Mouse (Mus musculus) stomach, embryonic 16.5 days (tissue): ENCODE results near the gene Tarbp2. TPM values are rescaled to one million over a fixed set of nuclear protein-coding genes. Genes with fewer than 3 reads are reported as not detected.

Experiments used
- ATAC-seq: fragments of 200-750 bp; cut with Nextera tagmentation; 2 replicates; pipeline ENCODE4 v1.8.0; 2017; ENCODE audit warnings: moderate number of reproducible peaks, moderate TSS enrichment; ENCODE audit not compliant: insufficient read depth, low FRiP score
- H3K27ac ChIP-seq: fragments of 300-500 bp; sonication (generic); 2 replicates; pipeline ENCODE4 v1.5.1; 2014; ENCODE audit warnings: low read length
- H3K27me3 ChIP-seq: fragments of 300-500 bp; sonication (generic); 2 replicates; pipeline ENCODE4 v1.6.1; 2014; ENCODE audit warnings: low read length, control low read depth, mixed read lengths; ENCODE audit not compliant: control insufficient read depth, insufficient read depth
- H3K36me3 ChIP-seq: fragments of 300-500 bp; sonication (generic); 2 replicates; pipeline ENCODE4 v1.6.1; 2014; ENCODE audit warnings: low read length; ENCODE audit not compliant: control insufficient read depth, insufficient read depth
- H3K4me1 ChIP-seq: fragments of 300-500 bp; sonication (generic); 2 replicates; pipeline ENCODE4 v1.6.1; 2014; ENCODE audit warnings: low read length, control low read depth, mixed read lengths; ENCODE audit not compliant: control insufficient read depth, insufficient read depth
- H3K4me2 ChIP-seq: fragments of 300-500 bp; sonication (generic); 2 replicates; pipeline ENCODE4 v1.6.1; 2014; ENCODE audit warnings: low read depth, low read length, mixed read lengths
- H3K4me3 ChIP-seq: fragments of 300-500 bp; sonication (generic); replicated peaks from 2 replicates; pipeline ENCODE4 v1.5.1; 2014; ENCODE audit warnings: mild to moderate bottlenecking, low read length
- H3K9ac ChIP-seq: fragments of 300-500 bp; sonication (generic); 2 replicates; pipeline ENCODE4 v1.6.1; 2014; ENCODE audit warnings: low read length
- H3K9me3 ChIP-seq: fragments of 300-500 bp; sonication (generic); replicated peaks from 2 replicates; pipeline ENCODE4 v1.6.1; 2016; ENCODE audit warnings: low read length, control low read depth; ENCODE audit not compliant: control insufficient read depth
- WGBS: fragments of 180-500 bp; shearing (Covaris S2); extraction: QIAGEN DNeasy Blood & Tissue Kit; methylation state at CpG from one replicate; pipeline ENCODE4 v1.1.7; 2014; 5-methylcytosine and 5-hydroxymethylcytosine counted together
- polyA plus RNA-seq: library from polyadenylated mRNA; unstranded; fragments of >200 nt; fragmentation: Nextera tagmentation; extraction: Ambion mirVana; gene quantifications from 2 replicates; pipeline ENCODE4 v1.2.1, GENCODE M21; 2015

Tarbp2 gene
- polyA plus RNA-seq, 1 experiment from 2014 or later: 87.0 TPM

DNA sequence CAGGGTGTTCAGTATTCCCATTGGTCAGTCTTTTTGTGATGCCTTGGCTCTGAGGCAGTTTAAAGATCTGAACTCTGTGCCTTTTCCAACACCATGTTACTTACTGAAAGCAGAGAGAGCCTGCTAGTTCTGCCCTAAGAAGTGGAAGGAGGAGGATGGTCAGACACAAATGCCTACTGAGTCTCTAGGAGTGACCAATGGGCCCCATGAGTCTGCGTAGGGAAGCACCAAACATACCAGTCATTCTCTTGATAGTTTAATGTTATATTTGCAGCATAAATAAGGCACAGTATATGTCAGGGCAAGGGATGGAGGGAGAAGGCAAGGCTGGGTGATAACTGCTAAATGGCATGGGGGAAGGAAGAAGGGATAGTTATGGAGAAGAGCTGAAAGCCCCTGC, 10.4 kb downstream of the Tarbp2 start:
- Histone ChIP-seq H3K4me2 (no peak overlapping the region), H3K36me3 (peaks cover 18% of the 10 kb centered on the region; the same call in 1 of the 2 replicates), H3K4me3 (no peak overlapping the region), H3K4me1 (no peaks in the 10 kb centered on the region), H3K9me3 (no peaks in the 10 kb centered on the region), H3K27ac (no peak overlapping the region), H3K27me3 (no peaks in the 10 kb centered on the region), H3K9ac (no peak overlapping the region)
- WGBS: 95% methylated on average over 1 of the region's 1 CpGs
- ATAC-seq: no peak

DNA sequence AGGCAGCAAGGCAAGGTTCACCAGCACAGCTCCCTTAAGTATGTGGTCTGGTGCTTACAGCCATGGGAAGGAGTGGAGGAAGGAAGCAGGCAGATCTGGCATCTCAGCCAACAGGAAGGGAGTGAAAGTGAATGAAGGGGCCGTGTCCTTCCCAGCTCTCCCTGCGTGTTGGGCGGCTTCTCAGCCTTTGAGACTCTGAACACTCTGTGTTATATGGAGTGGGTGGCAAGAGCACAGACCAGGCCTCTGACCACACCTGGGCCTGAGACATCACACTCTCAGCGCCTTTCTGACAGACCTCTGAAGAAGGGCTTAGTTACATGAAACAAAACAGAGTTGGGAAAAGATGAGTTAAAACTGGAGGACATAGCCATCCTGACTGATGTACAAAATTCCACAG, 12.6 kb downstream of the Tarbp2 start:
- ATAC-seq: no peak
- WGBS: 89% methylated on average over 4 of the region's 4 CpGs
- no peak overlapping the region for H3K27ac ChIP-seq

DNA sequence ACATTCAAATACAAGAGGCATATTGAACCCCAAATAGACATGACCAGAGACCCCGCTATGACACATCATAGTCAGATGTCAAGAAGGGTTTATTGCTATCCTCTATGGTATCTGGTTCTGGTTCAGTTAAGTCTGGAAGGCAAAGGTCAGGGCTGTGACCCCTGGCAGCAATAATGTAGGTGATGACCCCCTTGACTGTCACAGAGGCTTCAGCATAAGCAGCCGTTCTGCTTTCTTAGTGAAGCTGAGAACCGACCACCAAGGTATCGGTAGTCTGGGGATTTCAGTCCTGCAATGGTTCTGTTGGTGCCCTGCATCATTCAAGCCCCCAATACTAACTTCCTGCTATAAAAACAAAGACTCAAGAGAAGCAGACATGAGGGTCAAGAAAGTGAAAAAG, 13.6 kb downstream of the Tarbp2 start:
- Histone ChIP-seq H3K9me3 (no peaks in the 10 kb centered on the region), H3K4me3 (no peak overlapping the region), H3K36me3 (peaks cover 22% of the 10 kb centered on the region), H3K9ac (no peak overlapping the region), H3K27ac (no peak overlapping the region), H3K27me3 (no peaks in the 10 kb centered on the region), H3K4me1 (no peaks in the 10 kb centered on the region), H3K4me2 (no peak overlapping the region)
- 81% methylated on average over 4 of the region's 4 CpGs for WGBS
- no peak for ATAC-seq

More for the DNA sequence above, 12.6 kb downstream of the Tarbp2 start:
- no peak overlapping the region for H3K4me2 ChIP-seq
- H3K27me3 ChIP-seq: no peaks in the 10 kb centered on the region
- H3K9ac ChIP-seq: no peak overlapping the region
- no peak overlapping the region for H3K4me3 ChIP-seq
- no peaks in the 10 kb centered on the region for H3K9me3 ChIP-seq
- H3K4me1 ChIP-seq: no peaks in the 10 kb centered on the region
- peaks cover 22% of the 10 kb centered on the region for H3K36me3 ChIP-seq

DNA sequence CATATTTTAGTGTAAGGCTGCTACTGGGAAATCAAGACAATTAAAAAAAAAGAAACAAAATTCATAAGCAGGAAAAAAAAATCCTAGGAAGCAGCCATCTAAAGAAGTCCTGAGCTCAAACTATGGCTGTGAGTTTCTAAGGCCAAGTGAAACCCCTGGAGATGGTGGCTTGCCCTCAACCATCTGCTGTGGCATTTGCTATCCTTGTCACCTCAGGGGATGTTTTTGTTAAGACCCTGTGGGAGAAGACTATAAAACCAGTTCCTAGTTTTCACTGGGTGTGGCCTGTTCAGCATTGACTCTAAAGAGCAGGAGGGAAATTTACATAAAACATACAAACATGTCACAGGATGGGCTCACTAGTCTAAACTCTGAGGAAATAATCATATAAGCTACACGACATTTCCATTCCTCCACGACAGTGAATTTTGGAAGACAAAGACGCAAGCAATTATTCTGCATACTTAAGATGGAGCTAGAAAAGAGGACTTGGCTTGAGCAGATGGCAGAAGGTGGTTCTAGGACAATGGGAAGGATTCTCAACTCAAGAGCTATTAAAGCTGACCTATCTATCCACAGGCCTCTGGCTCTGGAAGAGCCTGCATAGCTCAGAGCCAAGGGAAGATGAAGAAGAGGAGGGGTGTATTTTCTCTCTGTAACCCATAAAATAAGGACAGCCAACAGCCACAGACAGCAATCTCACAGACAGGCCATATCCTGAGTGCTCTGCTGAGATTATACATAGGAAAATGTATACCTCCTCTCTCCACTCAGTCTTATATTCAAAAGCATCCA, 14.3 kb downstream of the Tarbp2 start:
- 90% methylated on average over 3 of the region's 3 CpGs for WGBS

DNA sequence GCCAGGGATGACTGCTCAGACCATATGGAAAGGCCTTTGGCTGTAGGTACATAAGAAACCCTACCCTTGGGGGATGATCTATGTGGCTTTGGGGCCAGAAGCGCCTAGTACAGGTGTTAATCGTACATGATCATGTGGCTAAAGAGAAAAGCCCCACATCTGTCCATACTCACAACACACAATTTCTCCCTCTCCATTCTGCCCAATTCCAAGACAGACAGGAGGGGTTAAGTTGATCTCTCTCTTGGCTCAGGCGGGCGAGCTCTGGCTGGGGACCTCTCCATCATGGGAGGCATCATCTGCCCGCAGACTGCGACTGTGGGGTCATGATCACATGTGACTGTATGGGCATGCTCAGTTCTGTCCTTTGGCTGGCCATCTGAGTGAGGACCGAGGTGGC, 15.9 kb downstream of the Tarbp2 start:
- 91% methylated on average over 7 of the region's 7 CpGs for WGBS
- no peak for ATAC-seq
- Histone ChIP-seq H3K36me3 (peaks cover 20% of the 10 kb centered on the region), H3K9me3 (no peaks in the 10 kb centered on the region), H3K4me1 (no peaks in the 10 kb centered on the region), H3K4me3 (no peak overlapping the region), H3K27me3 (no peaks in the 10 kb centered on the region), H3K4me2 (no peak overlapping the region), H3K27ac (no peak overlapping the region), H3K9ac (no peak overlapping the region)

More for the DNA sequence above, 14.3 kb downstream of the Tarbp2 start:
- H3K9me3 ChIP-seq: no peaks in the 10 kb centered on the region
- peaks cover 26% of the 10 kb centered on the region for H3K36me3 ChIP-seq
- H3K9ac ChIP-seq: no peak overlapping the region
- no peaks in the 10 kb centered on the region for H3K4me1 ChIP-seq
- no peak overlapping the region for H3K4me3 ChIP-seq
- no peaks in the 10 kb centered on the region for H3K27me3 ChIP-seq
- no peak overlapping the region for H3K27ac ChIP-seq
- no peak for ATAC-seq
- no peak overlapping the region for H3K4me2 ChIP-seq

DNA sequence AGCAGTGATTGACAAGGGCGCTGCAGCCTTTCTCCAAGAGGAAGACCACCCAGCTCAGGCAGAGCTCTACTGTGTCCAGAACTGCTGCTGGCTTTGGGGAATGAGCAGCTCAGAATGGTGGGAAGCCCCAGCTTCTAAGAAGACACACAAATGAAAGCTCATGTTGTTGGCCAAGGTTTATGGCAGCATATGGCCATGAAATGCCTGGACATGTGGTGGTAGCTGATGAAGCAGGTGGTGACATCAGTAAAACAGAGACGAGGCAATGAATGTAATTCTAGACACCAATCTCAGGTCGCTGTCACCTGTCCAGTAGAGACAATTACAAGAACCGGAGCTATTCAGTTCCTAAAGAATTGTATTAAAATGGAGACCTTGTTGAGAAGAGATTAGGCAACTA, 26.8 kb downstream of the Tarbp2 start:
- Histone ChIP-seq H3K9me3 (no peaks in the 10 kb centered on the region), H3K4me3 (no peak overlapping the region), H3K27ac (no peak overlapping the region), H3K9ac (no peak overlapping the region), H3K4me1 (no peaks in the 10 kb centered on the region), H3K4me2 (no peak overlapping the region), H3K36me3 (peaks cover 28% of the 10 kb centered on the region), H3K27me3 (no peaks in the 10 kb centered on the region)
- ATAC-seq: no peak
- WGBS: 93% methylated on average over 4 of the region's 4 CpGs

DNA sequence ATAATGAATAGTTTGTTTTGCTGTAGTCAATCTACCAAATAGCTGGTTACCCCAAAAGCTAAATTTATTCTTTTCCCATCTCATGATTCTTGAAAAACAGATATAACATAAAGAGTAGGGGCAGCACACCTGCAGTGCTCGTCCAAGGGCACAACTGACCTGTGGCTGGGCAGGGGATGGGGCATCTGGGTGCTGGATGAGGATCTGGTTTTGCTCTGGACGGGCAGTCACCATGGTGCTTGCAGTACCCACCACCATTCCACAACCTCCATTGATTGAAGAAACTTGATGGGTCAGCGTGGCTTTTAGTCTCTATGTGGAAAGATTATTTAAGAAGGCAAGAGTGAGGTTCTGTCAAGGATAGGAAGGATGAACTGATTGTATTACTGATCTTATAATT, 28.3 kb downstream of the Tarbp2 start:
- no peak overlapping the region for H3K9ac ChIP-seq

DNA sequence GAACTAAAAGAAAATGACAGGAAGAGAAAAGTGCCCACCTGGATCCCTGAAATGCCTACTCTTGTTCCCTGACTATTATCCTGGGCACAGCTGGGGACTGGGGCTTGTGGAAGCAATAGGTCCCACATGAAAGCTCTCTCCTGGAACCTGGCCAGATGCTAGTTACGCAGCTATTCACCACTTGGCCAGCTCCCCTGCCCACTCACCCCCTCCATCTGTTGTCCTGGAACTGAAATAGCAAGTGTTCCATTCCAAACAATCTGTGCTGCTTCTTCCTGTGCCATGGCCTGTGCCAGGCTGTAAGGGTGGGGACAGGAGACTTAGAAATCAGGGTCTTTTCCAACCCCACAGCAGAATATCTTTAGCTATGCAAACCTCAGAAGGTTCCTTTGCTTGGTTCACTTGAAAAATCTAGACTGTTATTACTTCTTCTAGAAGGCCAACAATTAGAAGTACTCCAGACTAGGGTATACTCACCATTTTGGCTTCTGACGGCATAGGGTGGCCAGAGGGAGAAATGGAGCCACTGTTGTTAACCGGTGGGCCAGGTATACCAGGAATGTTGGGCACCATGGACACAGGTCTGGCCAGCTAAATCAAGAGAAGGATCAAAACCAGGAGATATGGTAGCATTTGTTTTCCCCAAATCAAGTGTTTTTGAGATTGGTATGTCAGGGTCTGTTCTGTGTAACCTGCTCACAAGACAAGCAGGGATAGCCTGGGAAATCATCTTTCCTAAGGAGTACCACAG, 28.9 kb downstream of the Tarbp2 start:
- H3K9me3 ChIP-seq: no peaks in the 10 kb centered on the region
- H3K27me3 ChIP-seq: no peaks in the 10 kb centered on the region
- H3K27ac ChIP-seq: no peak overlapping the region
- no peaks in the 10 kb centered on the region for H3K4me1 ChIP-seq
- no peak overlapping the region for H3K4me3 ChIP-seq
- 83% methylated on average over 3 of the region's 3 CpGs for WGBS
- H3K36me3 ChIP-seq: peaks cover 30% of the 10 kb centered on the region
- no peak for ATAC-seq
- no peak overlapping the region for H3K4me2 ChIP-seq
- H3K9ac ChIP-seq: no peak overlapping the region

More for the DNA sequence above, 28.3 kb downstream of the Tarbp2 start:
- no peak for ATAC-seq
- Histone ChIP-seq H3K27me3 (no peaks in the 10 kb centered on the region), H3K4me3 (no peak overlapping the region), H3K4me2 (no peak overlapping the region), H3K4me1 (no peaks in the 10 kb centered on the region), H3K9me3 (no peaks in the 10 kb centered on the region), H3K27ac (no peak overlapping the region), H3K36me3 (peaks cover 32% of the 10 kb centered on the region)
- 92% methylated on average over 3 of the region's 3 CpGs for WGBS

DNA sequence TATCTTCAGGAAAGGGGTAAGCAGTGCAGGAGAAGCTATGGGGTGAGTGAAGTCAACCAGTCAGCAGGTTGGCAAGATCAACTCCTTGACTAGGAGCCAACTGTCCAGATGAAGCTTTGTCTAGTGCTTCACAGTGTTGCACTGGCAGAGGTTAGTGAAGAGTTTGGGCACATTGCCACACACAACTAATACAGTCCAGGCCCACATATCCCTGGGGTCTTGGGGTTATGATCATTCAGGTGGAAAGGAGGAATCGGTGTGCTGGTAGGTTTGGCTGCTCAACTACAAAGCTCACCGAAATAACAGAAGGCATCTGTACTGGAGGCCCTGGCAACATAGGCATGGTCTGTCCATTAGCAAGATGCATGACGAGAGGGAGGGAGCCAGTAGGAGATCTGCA, 29.5 kb downstream of the Tarbp2 start:
- no peak overlapping the region for H3K4me3 ChIP-seq
- WGBS: 93% methylated on average over 3 of the region's 3 CpGs

More for the DNA sequence above, 29.5 kb downstream of the Tarbp2 start:
- Histone ChIP-seq H3K27ac (no peak overlapping the region), H3K9ac (no peak overlapping the region), H3K4me2 (no peak overlapping the region), H3K27me3 (no peaks in the 10 kb centered on the region), H3K4me1 (no peaks in the 10 kb centered on the region), H3K9me3 (no peaks in the 10 kb centered on the region), H3K36me3 (peaks cover 30% of the 10 kb centered on the region)
- ATAC-seq: no peak
